Mouse (Mus musculus) erythroblast, adult 5-6 weeks (primary cell): ENCODE results near the gene Tsga10ip. TPM values are rescaled to one million over a fixed set of nuclear protein-coding genes. Genes with fewer than 3 reads are reported as not detected.

Experiments
- ATAC-seq: replicated peaks from 2 replicates; pipeline ENCODE4 v1.8.0; 2016; ENCODE audit warnings: moderate number of reproducible peaks, mild to moderate bottlenecking, moderate TSS enrichment, inconsistent platforms; ENCODE audit not compliant: poor library complexity, low FRiP score, severe bottlenecking
- total RNA-seq, 2 experiments: library from RNA; stranded (forward) in 1 of 2; stranded (reverse) in 1 of 2; fragments of 150-400 nt in 1 of 2; fragments of 200-764, 138-1000 nt in 1 of 2; gene quantifications; 2 replicates each; pipeline versions ENCODE4 v1.2.3 to v1.2.4; 2015 to 2017; ENCODE audit warnings: low replicate concordance in 2 of 2

Gene Tsga10ip
- 2.5 TPM in 1 of 2 replicates, not detected in the other for total RNA-seq (2015; ENCODE audit: low replicate concordance)
- total RNA-seq (2017; ENCODE audit: low replicate concordance): not detected in 2 replicates

DNA sequence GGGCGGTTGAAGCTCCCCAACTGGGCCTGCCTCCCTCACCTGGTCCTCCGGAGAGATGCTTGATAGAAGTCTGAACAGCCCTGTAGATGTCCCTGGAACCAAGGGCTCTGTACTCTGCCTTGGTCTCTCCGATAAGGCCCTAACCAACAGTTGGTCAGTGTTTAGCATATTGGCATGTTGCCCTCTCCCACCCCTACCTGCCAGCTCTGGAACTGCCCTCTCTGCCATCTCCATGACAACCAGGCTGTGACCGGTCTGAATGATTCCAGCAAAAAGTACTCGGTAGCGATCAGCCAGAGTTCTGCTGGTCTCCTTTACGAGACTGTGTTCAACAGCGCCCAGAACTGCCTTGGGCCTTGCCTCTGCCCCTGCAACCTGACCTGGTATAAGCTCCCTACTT lies at the start of gene Tsga10ip:
TSS of gene Tsga10ip (minus strand) at position 234 of the 400 bp plus-strand sequence.
- ATAC-seq: no peak

DNA sequence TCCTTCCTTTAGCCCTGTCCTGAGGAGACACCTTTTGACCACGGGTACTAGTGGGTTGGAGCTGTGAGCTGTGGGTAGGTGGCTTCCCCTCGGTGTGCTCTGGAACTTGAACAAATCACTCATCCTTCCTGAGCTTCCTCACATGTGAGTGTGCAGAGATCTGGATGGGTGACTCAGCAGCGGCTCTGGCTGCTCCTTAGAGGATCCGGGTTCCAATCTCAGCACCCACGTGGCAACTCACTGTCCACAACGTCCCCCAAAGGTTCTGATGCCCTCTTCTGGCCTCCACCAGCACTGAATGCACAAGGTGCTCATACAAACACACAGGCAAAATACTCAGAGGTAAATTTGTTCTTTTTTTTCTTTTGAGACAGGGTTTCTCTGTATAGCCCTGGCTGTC lies 49.4 kb upstream of the Tsga10ip start:
- ATAC-seq: no peak

GRCm38 (mm10) chr19:5449673-5450072 lies 47.3 kb upstream of the Tsga10ip start:
- ATAC-seq: no peak

- peak; percentile 87 for ATAC-seq
Measured at GRCm38 (mm10) chr19:5448354-5449150, 46.2 kb upstream of the Tsga10ip start.

DNA sequence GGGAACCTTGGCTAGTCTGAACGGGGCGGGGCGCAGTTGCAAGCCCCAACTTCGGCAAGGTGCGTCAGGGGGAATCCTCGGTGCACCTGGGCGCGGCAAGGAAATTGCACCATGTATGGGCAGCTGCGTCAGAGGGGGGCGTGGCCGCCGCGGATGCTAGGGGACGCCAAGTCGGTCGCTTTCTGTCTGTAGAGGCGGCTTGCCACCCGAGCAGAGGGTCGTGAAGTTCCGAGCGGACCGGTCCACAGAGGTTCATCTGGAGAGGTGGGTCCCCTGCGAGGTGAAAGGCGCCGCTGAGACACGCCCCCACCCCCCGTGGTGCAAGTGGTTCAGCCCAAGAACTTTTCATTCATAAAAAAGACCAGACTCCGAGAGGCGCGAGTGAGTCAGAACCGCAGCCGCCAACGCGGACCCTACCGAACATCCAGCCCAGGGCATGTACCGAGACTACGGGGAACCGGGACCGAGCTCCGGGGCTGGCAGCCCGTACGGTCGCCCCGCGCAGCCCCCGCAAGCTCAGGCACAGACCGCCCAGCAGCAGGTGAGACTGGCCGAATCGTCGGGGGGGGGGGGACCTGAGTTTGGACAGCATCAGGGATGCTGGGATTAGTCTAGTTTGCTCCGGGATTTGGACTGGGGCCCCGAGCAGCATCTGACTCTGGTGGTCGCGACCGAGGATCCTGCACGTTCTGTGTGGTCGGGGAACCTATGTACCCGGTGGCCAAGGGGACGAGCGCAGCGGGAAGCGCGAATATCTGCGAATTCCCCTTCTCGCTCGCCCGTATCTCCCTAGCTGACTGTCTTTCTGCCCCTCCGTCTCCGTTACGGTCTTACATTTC lies 45.4 kb upstream of the Tsga10ip start, which contains the start of gene Fosl1:
TSS of gene Fosl1 (plus strand) at position 33 of the 839 bp plus-strand sequence.
- ATAC-seq: peak; percentile 47; the same call in 1 of the 2 replicates

DNA sequence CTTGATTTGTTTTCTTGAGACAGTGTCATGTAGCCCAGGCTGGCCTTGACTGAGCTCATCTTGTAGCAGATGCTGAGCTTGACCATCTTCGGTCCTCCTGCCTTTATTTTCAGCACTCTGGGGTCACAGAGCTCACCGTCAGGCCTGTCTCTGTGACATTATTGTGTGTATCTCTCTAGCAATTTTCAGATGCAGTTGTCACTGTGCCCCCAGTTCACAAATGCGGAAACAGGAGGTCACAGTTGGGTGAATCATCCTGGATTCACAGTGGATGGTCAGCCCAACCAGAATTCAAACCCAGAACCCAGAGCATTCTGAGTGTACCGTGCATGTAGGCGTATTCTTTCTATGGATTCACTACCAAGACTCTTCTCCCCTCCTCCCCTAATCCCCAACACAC lies 43.4 kb upstream of the Tsga10ip start:
- no peak for ATAC-seq

DNA sequence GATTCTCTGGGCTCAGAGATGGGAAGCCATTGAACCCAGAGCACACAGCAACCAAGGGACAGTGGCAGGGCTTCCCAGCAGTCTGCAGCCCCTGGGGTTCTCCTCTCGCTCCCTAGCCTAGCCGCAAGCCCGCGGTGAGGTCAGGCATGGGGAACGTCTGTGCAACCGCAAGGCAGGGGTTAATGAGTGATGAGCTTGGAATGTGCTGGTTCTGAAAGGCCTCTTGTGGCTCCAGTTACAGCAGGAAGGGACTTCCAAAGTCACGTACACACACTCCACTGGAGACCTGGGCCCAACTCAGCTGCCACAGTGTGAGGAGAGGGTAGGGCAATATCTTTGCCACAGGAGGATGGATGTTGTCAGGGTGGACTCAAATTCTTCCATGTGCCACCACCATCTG lies 42.6 kb upstream of the Tsga10ip start:
- ATAC-seq: no peak

- ATAC-seq: no peak
Measured at GRCm38 (mm10) chr19:5444371-5444908, 42.1 kb upstream of the Tsga10ip start.

DNA sequence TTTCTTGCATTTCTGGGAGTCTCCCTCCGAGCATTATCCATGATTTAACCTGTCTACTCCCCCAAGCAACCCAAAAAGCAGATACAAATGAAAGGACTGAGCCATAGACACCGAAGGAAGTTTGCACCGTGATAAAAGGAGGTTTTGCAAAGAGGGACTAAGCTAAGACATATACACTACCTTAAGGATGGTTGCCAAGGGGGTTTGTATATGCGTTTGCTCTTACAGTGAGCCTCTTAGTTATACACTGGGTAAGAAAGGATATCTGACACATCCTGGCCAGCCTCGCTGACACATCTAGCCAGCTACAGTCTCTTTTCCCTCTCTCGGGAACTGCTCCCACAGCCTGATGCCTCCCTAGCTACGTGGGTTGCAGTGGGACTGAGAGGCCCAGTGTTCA lies 31.6 kb upstream of the Tsga10ip start:
- ATAC-seq: no peak

GRCm38 (mm10) chr19:5432992-5433852 lies 30.9 kb upstream of the Tsga10ip start:
- no peak; the same call in 1 of the 2 replicates for ATAC-seq

DNA sequence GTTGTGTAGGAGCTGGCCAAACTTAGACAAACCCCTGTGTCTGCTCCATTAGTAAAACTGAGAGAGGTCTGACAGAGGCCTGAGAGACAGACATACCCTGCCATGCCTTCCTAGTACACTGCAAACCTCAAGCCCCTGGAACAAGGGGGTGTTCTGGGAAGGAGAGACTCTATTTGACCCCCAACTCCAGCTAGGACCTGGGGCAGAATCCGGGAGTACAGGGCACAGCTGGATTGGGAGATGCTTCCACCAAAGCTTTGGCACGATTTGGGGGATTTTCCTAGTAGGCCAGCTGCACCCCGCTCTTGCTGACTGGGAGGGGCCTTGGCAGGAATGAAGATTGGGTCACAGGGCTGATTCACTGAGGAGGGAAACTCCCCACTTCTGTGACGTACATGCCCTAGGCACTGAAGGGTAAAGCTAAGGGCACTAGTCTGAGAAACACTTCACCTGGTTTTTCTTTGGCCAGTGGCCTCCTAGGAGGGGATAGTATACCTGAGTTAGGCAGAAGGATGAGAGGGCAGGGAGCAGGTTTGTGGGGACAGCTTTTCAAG lies 29.7 kb upstream of the Tsga10ip start:
- ATAC-seq: no peak

DNA sequence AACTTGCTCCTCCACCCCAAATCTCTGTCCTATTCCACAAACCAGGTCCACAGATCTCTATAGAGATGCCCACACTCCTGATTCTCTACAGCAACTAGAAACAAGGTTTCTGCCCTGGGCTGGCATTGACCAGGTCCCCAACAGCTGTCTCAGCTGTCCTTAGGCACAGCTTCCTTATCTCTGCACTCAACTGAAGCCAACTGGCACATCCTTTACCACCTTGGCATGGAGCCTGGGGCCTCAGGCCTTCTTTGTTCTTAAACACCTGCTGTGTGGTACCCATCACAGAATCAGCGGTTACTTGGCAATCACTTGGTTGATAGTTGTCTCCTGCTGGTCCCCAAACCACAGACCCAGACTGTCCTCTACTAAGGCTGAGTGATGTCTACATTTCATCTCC lies 28.1 kb upstream of the Tsga10ip start:
- no peak for ATAC-seq

- ATAC-seq: no peak
Measured at GRCm38 (mm10) chr19:5429806-5430205, 27.5 kb upstream of the Tsga10ip start.

- ATAC-seq: no peak
Measured at GRCm38 (mm10) chr19:5429219-5429618, 26.9 kb upstream of the Tsga10ip start.

DNA sequence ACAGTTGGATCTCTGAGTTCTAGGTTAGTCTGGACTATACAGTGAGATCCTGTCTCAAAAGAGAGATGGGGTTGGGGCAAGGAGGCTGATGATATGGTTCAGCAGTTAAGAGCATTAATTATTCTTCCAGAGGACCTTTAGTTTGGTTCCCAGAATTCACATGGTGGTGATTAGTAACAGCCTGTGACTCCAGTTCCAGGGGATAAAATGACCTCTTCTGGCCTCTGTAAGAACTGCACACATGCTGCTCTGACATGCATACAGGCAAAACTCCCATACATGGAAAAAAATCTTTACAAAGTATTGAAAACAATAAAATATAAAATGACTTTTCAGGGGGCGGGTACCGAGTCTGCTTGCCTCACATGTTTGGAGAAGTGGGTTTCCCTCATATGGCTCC lies 25.8 kb upstream of the Tsga10ip start:
- no peak for ATAC-seq

GRCm38 (mm10) chr19:5426640-5427290 lies 24.4 kb upstream of the Tsga10ip start:
- ATAC-seq: no peak

- no peak; the same call in 1 of the 2 replicates for ATAC-seq
Measured at GRCm38 (mm10) chr19:5425906-5426565, 23.7 kb upstream of the Tsga10ip start.
